Mouse (Mus musculus) ES-Bruce4 (cell line): Measurements from ENCODE around the gene Zfp109.

Experiments
- CTCF ChIP-seq: IDR thresholded peaks from one replicate; pipeline ENCODE4 v1.8.1; 2011; ENCODE audit warnings: low read depth, low read length
- POLR2A ChIP-seq: IDR thresholded peaks from one replicate; pipeline ENCODE4 v1.8.1; 2011; ENCODE audit warnings: low read length; ENCODE audit not compliant: insufficient read depth

- peak; percentile 48 for TF ChIP-seq CTCF
- TF ChIP-seq POLR2A = no peak
These were observed 48.7 kb upstream of the Zfp109 start for GRCm38 (mm10) chr7:24286090-24286489.
